Mouse (Mus musculus) C2C12 (cell line): ENCODE data around the gene Eps8. TPM values are rescaled to one million over a fixed set of nuclear protein-coding genes. Genes with fewer than 3 reads are reported as not detected.

Experiments used
- H3K27me3 ChIP-seq: one replicate; pipeline ENCODE4 v1.6.1; 2011; ENCODE audit not compliant: control insufficient read depth, insufficient read depth, insufficient read length
- H3K36me3 ChIP-seq: one replicate; pipeline ENCODE4 v1.6.1; 2011; ENCODE audit not compliant: control insufficient read depth, insufficient read depth
- H3K4me3 ChIP-seq: one replicate; pipeline ENCODE4 v1.5.1; 2011; ENCODE audit warnings: mild to moderate bottlenecking, control low read depth; ENCODE audit not compliant: poor library complexity, insufficient read depth, severe bottlenecking
- H3K79me2 ChIP-seq: one replicate; pipeline ENCODE4 v1.6.1; 2011; ENCODE audit not compliant: control insufficient read depth, insufficient read depth
- H3K79me3 ChIP-seq: one replicate; pipeline ENCODE4 v1.6.1; 2011; ENCODE audit warnings: low read depth, control low read depth
- H3ac ChIP-seq: one replicate; pipeline ENCODE3; 2011; ENCODE audit warnings: low read depth; ENCODE audit not compliant: control insufficient read depth, insufficient read length
- CEBPB ChIP-seq: IDR thresholded peaks from one replicate; pipeline ENCODE4 v1.6.1; 2011; ENCODE audit warnings: low read depth, mild to moderate bottlenecking, control low read depth, moderate library complexity
- CTCF ChIP-seq: IDR thresholded peaks from one replicate; pipeline ENCODE4 v1.5.1; 2011; ENCODE audit not compliant: control insufficient read depth, insufficient read depth, insufficient read length
- FOSL1 ChIP-seq: IDR thresholded peaks from one replicate; pipeline ENCODE4 v1.8.0; 2011; ENCODE audit warnings: mild to moderate bottlenecking, low read length; ENCODE audit not compliant: poor library complexity, insufficient read depth, severe bottlenecking
- MAX ChIP-seq: IDR thresholded peaks from one replicate; pipeline ENCODE4 v1.6.1; 2011; ENCODE audit warnings: mild to moderate bottlenecking, control low read depth
- MYOD1 ChIP-seq: IDR thresholded peaks from one replicate; pipeline ENCODE4 v1.6.1; 2011; ENCODE audit warnings: low read depth; ENCODE audit not compliant: control insufficient read depth, insufficient read length
- MYOG ChIP-seq: IDR thresholded peaks from one replicate; pipeline ENCODE4 v1.6.1; 2011; ENCODE audit not compliant: control insufficient read depth, insufficient read length; ENCODE audit errors: extremely low read depth
- USF1 ChIP-seq: IDR thresholded peaks from one replicate; pipeline ENCODE4 v1.6.1; 2011; ENCODE audit warnings: low read depth, mild to moderate bottlenecking, control low read depth, moderate library complexity
- polyA plus RNA-seq: library from polyadenylated mRNA; unstranded; fragments of >200 nt; fragmentation: generic; extraction: Trizol; gene quantifications from one replicate; pipeline ENCODE4 v1.2.1, GENCODE M21; 2012; ENCODE audit warnings: missing spikeins

The Eps8 gene
- polyA plus RNA-seq, 1 experiment: 59.9 TPM

GRCm38 (mm10) chr6:137557159-137557558, 97.5 kb downstream of the Eps8 start:
- Histone ChIP-seq H3ac (no peak overlapping the region), H3K4me3 (no peak overlapping the region), H3K27me3 (no peaks in the 10 kb centered on the region), H3K79me2 (peaks cover 60% of the 10 kb centered on the region), H3K36me3 (no peaks in the 10 kb centered on the region), H3K79me3 (peaks cover 6% of the 10 kb centered on the region)
- no peak for TF ChIP-seq CTCF
- TF ChIP-seq CEBPB: no peak
- TF ChIP-seq MAX: no peak

- Histone ChIP-seq H3K36me3 (no peaks in the 10 kb centered on the region), H3K27me3 (no peaks in the 10 kb centered on the region), H3ac (no peak overlapping the region), H3K79me2 (peaks cover 54% of the 10 kb centered on the region), H3K79me3 (peaks cover 6% of the 10 kb centered on the region), H3K4me3 (no peak overlapping the region)
- TF ChIP-seq MYOG (no peak), USF1 (no peak), MAX (no peak), CTCF (no peak), CEBPB (no peak), FOSL1 (no peak), MYOD1 (no peak)
Measured at GRCm38 (mm10) chr6:137556636-137557035, 98.0 kb downstream of the Eps8 start.

- no peak for TF ChIP-seq FOSL1
- no peak for TF ChIP-seq MAX
- TF ChIP-seq USF1: no peak
- no peak for TF ChIP-seq CTCF
- no peak for TF ChIP-seq MYOD1
- Histone ChIP-seq H3K79me2 (peaks cover 11% of the 10 kb centered on the region), H3K27me3 (no peaks in the 10 kb centered on the region), H3ac (no peak overlapping the region), H3K4me3 (no peak overlapping the region), H3K36me3 (no peaks in the 10 kb centered on the region), H3K79me3 (peaks cover 5% of the 10 kb centered on the region)
Measured at GRCm38 (mm10) chr6:137550181-137550580, 104.5 kb downstream of the Eps8 start.

- no peak overlapping the region for H3K4me3 ChIP-seq
- peaks cover 3% of the 10 kb centered on the region for H3K79me3 ChIP-seq
- no peak overlapping the region for H3ac ChIP-seq
- no peaks in the 10 kb centered on the region for H3K27me3 ChIP-seq
- TF ChIP-seq MYOD1: no peak
- H3K79me2 ChIP-seq: no peaks in the 10 kb centered on the region
- no peaks in the 10 kb centered on the region for H3K36me3 ChIP-seq
Measured at GRCm38 (mm10) chr6:137548613-137549012, 106.1 kb downstream of the Eps8 start.

- Histone ChIP-seq H3ac (no peak overlapping the region), H3K27me3 (no peaks in the 10 kb centered on the region), H3K79me3 (peaks cover 3% of the 10 kb centered on the region)
Measured at GRCm38 (mm10) chr6:137547555-137547954, 107.1 kb downstream of the Eps8 start.

GRCm38 (mm10) chr6:137546101-137546500, 108.6 kb downstream of the Eps8 start:
- H3ac ChIP-seq: no peak overlapping the region
- no peaks in the 10 kb centered on the region for H3K36me3 ChIP-seq
- no peaks in the 10 kb centered on the region for H3K27me3 ChIP-seq
- no peak overlapping the region for H3K4me3 ChIP-seq
- H3K79me3 ChIP-seq: peaks cover 3% of the 10 kb centered on the region
- H3K79me2 ChIP-seq: no peaks in the 10 kb centered on the region
- TF ChIP-seq CEBPB (no peak), MYOD1 (no peak), MYOG (no peak), MAX (no peak), USF1 (no peak), CTCF (no peak), FOSL1 (no peak)

More at GRCm38 (mm10) chr6:137547555-137547954, 107.1 kb downstream of the Eps8 start:
- no peak for TF ChIP-seq MAX
- no peak for TF ChIP-seq FOSL1
- TF ChIP-seq MYOG: no peak
- TF ChIP-seq USF1: no peak
- TF ChIP-seq MYOD1: no peak
- TF ChIP-seq CTCF: no peak
- TF ChIP-seq CEBPB: no peak
- no peaks in the 10 kb centered on the region for H3K79me2 ChIP-seq
- H3K4me3 ChIP-seq: no peak overlapping the region
- H3K36me3 ChIP-seq: no peaks in the 10 kb centered on the region
